Mouse (Mus musculus) spleen, adult 2 months (tissue): ENCODE measurements around the gene Kcnj15.

Experiments used
- CTCF ChIP-seq: fragments of 200-500 bp; IDR thresholded peaks from 2 replicates; pipeline ENCODE4 v1.5.1; 2011; ENCODE audit warnings: mild to moderate bottlenecking, inconsistent platforms; ENCODE audit not compliant: insufficient read depth, insufficient read length, insufficient replicate concordance; ENCODE audit errors: extremely low read depth
- POLR2A ChIP-seq: fragments of 200-500 bp; IDR thresholded peaks from 2 replicates; pipeline ENCODE4 v1.6.1; 2011; ENCODE audit warnings: low read depth, low read length, inconsistent platforms

DNA sequence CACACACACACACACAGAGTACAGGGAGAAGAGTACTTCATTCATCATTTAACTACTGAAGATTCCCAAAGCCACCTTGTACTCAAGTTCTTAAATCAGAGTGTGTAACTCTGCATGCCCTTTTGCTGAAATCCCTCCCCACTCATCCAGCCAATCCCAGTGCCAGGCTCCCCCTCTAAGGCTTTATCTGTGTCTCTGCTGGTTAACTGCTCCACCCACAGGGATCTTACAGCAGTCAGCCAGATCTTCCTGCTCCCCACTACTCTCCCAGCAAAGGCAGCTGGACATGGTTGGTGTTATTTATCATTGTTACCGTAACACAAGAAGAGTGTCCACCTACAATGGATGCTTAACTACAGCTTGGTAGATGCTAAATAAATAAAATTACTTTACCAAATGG, 14.0 kb upstream of the Kcnj15 start:
- TF ChIP-seq CTCF (no peak), POLR2A (no peak)
